Mouse (Mus musculus) embryonic fibroblast, embryonic 13.5 days (primary cell): ENCODE measurements around the gene Adora3.

Experiments used
- CTCF ChIP-seq: IDR thresholded peaks from 2 replicates; pipeline ENCODE4 v1.5.1; 2011; ENCODE audit warnings: mild to moderate bottlenecking, control low read depth, low read length, moderate library complexity, borderline replicate concordance; ENCODE audit not compliant: insufficient read depth
- POLR2A ChIP-seq: IDR thresholded peaks from 2 replicates; pipeline ENCODE4 v1.6.1; 2011; ENCODE audit warnings: low read depth, mild to moderate bottlenecking, control low read depth, low read length, moderate library complexity

GRCm38 (mm10) chr3:105872034-105872433 is 1.4 kb downstream of the Adora3 start:
- TF ChIP-seq POLR2A = no peak
- no peak for TF ChIP-seq CTCF
